Mouse (Mus musculus) E14TG2a.4 (cell line): ENCODE data around the gene Gpr84.

Experiments used
- CTCF ChIP-seq: conservative IDR thresholded peaks from 2 replicates; pipeline ENCODE4 v1.5.1; 2014; ENCODE audit warnings: low read length
- NANOG ChIP-seq: IDR thresholded peaks from 2 replicates; pipeline ENCODE4 v1.6.1; 2014; ENCODE audit warnings: borderline replicate concordance, low read length, mixed read lengths
- POU5F1 ChIP-seq: IDR thresholded peaks from 2 replicates; pipeline ENCODE4 v1.6.1; 2014; ENCODE audit warnings: low read length, borderline replicate concordance

DNA sequence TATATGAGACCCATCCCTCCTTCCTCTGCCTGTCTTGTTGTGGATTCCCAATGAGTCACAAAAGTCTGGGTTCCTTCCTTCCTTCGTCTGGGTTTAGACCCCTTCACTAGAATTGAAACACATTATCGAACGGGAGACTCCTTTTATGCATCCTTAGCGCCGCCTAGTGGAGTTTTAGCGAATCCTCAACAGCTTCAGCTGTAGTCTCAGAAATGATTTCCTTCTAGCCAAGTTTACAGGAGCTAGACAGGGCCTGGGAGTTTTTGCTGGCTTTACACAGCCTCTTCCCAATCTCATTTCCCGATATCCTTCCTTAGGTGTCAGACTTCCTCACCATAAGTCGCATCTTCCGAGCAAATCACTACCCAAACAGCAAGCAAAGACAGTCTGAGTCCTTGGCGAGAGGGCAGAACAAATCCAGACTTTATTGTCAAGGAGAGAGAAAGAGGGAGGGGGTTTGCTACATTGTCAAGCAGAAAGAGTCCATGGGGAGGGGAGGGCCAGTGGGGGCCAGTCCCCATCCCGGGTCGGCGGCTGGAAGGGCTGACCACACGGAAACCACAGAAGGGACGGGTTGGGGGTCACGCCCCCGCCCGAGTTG, 3.2 kb upstream of the Gpr84 start:
- TF ChIP-seq CTCF = peak; percentile 99
- TF ChIP-seq NANOG = no peak
- no peak for TF ChIP-seq POU5F1
